Mouse (Mus musculus): ENCODE measurements around the gene Nemf. TPM values are rescaled to one million over a fixed set of nuclear protein-coding genes. Genes with fewer than 3 reads are reported as not detected.
"Not testable (repeated sequence)": the region's sequence is repeated elsewhere in the genome, so short reads cannot be mapped to it uniquely, and the experiment has no call there.

Nemf gene
- polyA plus RNA-seq, 1 experiment from 2014 or later: 79.3 TPM

DNA sequence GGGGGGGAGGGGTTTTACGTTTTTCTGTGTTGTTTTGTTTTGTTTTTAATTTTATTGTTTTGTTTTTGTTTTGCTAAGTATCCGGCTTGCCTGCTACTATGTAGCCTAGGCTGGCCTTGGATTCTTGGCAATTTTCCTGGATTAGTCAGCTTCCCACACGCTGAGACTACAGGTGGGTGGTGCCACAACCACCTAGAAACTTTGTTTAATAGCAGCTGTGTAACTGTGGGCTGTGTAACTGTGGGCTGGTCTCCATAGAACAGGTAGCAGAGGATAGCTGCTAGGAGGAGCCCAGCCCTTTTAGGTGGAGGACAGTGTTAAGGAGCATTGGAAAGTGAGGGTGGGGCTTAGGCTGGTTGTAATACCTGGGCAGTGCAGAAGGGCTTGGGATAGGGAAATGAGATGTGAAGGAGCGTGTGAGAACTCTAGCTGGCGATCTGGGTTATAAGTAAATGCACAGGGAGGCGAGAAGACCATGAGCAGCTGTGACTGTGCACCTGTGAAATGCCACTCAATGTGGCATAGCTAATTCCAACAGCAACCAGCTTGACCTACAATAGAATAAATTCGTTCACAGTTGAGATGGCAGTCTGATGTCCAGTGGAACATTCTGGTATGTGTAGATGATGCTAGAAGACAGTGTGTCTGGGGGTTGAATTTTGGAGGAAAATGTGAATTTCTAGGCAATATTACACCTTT, 33.2 kb upstream of the Nemf start:
- Histone ChIP-seq H3K4me3 (ENCODE audit: low read depth, low read length) (no peak overlapping the region), H3K27ac (ENCODE audit: low read depth) (no peak overlapping the region), H3K36me3 (ENCODE audit: insufficient read depth) (no peaks in the 10 kb centered on the region), H3K9ac (no peak overlapping the region), H3K9me3 (ENCODE audit: low read depth, low read length) (no peaks in the 10 kb centered on the region), H3K4me2 (no peak overlapping the region), H3K4me1 (ENCODE audit: insufficient read depth) (no peaks in the 10 kb centered on the region), H3K27me3 (ENCODE audit: insufficient read depth, low read length) (no peaks in the 10 kb centered on the region)
- no peak for TF ChIP-seq CTCF (IDR thresholded peaks at IDR 0.05; ENCODE audit: low read depth)
- 75% methylated on average over 7 of the region's 7 CpGs for WGBS
- ATAC-seq (ENCODE audit: insufficient read depth) (no peak), DNase-seq (no peak)

DNA sequence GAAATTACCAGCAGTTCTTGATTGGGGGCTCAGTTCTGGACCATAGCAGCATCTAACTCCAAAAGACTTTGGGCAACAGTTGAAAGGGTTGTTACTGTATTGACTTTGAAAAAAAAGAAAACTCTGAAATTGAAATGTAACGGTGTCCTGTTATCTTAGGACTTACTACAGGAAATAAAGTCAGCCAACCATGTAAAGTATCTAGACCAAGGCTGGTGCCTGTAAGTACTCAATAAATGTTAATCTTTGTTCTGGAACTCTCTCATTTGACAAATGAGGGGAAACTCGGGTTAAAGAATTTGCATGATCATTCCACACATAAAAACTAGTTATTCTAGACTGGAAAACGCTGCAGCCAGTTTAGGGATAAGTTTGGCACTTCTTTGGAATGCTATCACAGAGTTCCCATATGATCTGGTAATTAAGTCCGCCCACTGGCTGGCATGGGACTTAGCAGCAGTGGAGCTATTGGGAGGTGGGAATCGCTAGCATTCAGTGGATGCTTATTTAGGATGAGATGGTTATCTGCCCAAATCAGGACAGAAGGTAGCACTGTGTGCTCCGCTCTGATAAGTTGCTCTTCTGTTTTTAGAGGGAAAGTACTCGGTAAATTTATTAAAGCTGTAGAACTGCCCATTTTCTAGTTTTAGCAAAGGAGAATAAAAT, 32.4 kb upstream of the Nemf start:
- H3K4me1 ChIP-seq (ENCODE audit: insufficient read depth): no peaks in the 10 kb centered on the region
- H3K4me3 ChIP-seq (ENCODE audit: low read depth, low read length): no peak overlapping the region
- ATAC-seq (ENCODE audit: insufficient read depth) (no peak), DNase-seq (no peak)
- H3K9ac ChIP-seq: no peak overlapping the region
- no peak for TF ChIP-seq CTCF (IDR thresholded peaks at IDR 0.05; ENCODE audit: low read depth)
- no peak overlapping the region for H3K27ac ChIP-seq (ENCODE audit: low read depth)
- no peaks in the 10 kb centered on the region for H3K27me3 ChIP-seq (ENCODE audit: insufficient read depth, low read length)
- no peaks in the 10 kb centered on the region for H3K36me3 ChIP-seq (ENCODE audit: insufficient read depth)
- H3K4me2 ChIP-seq: no peak overlapping the region
- no peaks in the 10 kb centered on the region for H3K9me3 ChIP-seq (ENCODE audit: low read depth, low read length)
- WGBS: 58% methylated on average over 7 of the region's 7 CpGs

DNA sequence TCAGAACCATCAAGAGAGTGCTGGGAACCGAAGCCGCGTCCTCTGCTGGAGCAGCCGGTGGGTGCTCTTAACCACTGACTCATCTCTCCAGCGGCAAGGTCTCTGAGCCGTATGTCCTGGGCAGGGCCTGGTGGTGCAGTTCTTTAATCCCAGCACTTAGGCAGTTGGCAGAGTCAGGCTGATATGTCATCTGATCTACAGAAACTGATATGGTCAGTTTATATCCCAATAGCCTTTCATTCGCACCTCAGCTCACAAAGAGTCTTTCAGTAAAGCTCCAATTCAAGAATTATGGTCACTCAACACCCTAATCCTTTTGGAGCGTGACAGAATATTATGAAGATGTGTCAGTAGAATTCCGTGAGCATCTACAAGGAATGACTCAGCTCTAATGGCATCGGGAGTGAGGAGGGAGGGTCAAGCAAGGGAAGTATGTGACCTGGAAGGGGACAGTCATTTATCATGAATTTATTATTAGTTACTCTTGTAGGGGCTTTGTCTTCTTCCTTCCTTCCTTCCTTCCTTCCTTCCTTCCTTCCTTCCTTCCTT, 31.4 kb upstream of the Nemf start:
- DNase-seq: no peak
- no peaks in the 10 kb centered on the region for H3K36me3 ChIP-seq (ENCODE audit: insufficient read depth)
- no peak overlapping the region for H3K9ac ChIP-seq
- no peaks in the 10 kb centered on the region for H3K9me3 ChIP-seq (ENCODE audit: low read depth, low read length)
- ATAC-seq (ENCODE audit: insufficient read depth): no peak
- 87% methylated on average over 10 of the region's 10 CpGs for WGBS
- no peak overlapping the region for H3K27ac ChIP-seq (ENCODE audit: low read depth)
- no peak overlapping the region for H3K4me2 ChIP-seq
- no peak for TF ChIP-seq CTCF (IDR thresholded peaks at IDR 0.05; ENCODE audit: low read depth)
- no peak overlapping the region for H3K4me3 ChIP-seq (ENCODE audit: low read depth, low read length)
- H3K4me1 ChIP-seq (ENCODE audit: insufficient read depth): no peaks in the 10 kb centered on the region
- no peaks in the 10 kb centered on the region for H3K27me3 ChIP-seq (ENCODE audit: insufficient read depth, low read length)

DNA sequence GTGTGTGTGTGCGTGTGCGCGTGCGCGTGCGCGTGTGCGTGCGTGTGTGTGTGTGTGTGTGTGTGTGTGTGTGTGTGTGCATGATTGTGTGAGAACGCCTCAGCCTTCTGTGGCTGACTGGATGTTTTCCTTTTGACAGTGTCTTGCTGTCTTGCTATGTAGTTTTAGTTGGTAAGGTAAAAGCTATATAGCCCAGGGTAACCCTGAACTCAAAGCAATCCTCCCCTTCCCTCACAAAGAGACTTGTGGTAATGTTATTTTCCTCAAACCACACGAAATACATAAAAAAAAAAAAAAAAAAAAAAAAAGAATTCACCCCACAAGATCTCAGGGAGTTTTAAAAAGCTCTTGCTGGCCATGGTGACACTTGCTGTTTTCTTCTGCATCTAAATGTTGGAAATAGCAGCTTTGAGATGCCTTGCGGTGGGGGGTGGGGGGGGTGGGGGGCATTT, 29.3 kb upstream of the Nemf start:
- WGBS: 88% methylated on average over 12 of the region's 12 CpGs
- H3K36me3 ChIP-seq (ENCODE audit: insufficient read depth); ATAC-seq (ENCODE audit: insufficient read depth); H3K9ac ChIP-seq; DNase-seq; H3K27me3 ChIP-seq (ENCODE audit: insufficient read depth, low read length); H3K4me1 ChIP-seq (ENCODE audit: insufficient read depth); H3K4me3 ChIP-seq (ENCODE audit: low read depth, low read length); H3K9me3 ChIP-seq (ENCODE audit: low read depth, low read length); H3K4me2 ChIP-seq; H3K27ac ChIP-seq (ENCODE audit: low read depth): not testable (repeated sequence)

DNA sequence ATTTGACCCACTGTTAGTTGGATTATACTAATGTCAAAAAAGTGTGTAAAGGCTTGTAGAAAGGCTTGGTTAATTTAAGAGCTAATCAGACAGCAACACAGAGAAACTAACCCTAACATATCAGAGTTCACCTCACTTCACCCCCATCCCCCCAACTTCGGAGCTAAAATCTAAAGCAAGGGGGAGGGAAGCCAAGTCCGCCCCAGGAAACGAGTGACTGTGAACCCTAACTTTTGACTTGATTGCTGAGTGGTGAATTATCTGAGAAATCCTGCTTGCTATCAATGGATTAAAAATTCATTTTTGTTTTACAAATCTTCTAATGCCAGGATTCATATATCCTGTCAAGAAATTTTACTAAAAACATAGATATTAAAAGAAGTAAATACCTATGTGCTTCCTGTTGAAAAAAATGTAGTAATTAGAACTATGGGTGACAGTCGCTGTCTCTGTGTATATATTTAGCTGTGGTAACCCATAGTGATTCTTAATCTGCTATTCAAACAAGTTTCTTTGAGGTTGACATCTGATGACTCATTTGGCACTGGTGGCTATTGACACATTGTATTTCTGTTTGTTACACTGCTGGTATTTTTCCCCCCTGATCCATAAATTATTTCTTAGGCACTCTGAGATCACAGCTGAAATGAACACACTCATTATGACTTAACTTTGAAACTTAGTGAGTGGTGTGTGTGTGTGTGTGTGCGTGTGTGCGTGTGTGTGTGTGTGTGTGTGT, 28.7 kb upstream of the Nemf start:
- no peak overlapping the region for H3K27ac ChIP-seq (ENCODE audit: low read depth)
- WGBS: 70% methylated on average over 6 of the region's 6 CpGs
- no peak for DNase-seq

DNA sequence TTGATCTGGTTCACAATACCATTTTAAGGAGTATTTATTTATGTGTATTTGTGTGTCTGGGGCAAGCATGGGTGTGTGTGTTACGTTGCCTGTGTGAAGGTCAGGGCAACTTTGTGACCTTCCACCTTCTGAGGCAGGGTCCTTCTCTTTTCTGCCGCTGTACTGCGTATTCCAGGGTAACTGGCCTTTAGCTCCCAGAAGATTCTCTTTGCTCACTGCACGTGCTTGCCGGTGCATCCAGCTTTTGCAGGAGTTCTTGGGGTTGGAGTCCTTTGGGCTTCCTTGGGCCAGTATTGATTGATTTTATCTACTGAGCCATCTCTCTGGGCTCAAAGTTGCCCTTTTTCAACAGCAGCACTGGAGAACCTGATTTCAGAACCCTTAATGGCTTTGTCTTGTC, 27.6 kb upstream of the Nemf start:
- DNase-seq: no peak
- no peak for TF ChIP-seq CTCF (IDR thresholded peaks at IDR 0.05; ENCODE audit: low read depth)
- H3K4me1 ChIP-seq (ENCODE audit: insufficient read depth): no peaks in the 10 kb centered on the region
- H3K9ac ChIP-seq: no peak overlapping the region
- H3K9me3 ChIP-seq (ENCODE audit: low read depth, low read length): no peaks in the 10 kb centered on the region
- 83% methylated on average over 5 of the region's 5 CpGs for WGBS
- no peaks in the 10 kb centered on the region for H3K36me3 ChIP-seq (ENCODE audit: insufficient read depth)
- no peak overlapping the region for H3K4me3 ChIP-seq (ENCODE audit: low read depth, low read length)
- no peak for ATAC-seq (ENCODE audit: insufficient read depth)
- no peak overlapping the region for H3K4me2 ChIP-seq
- H3K27ac ChIP-seq (ENCODE audit: low read depth): no peak overlapping the region
- no peaks in the 10 kb centered on the region for H3K27me3 ChIP-seq (ENCODE audit: insufficient read depth, low read length)

More for the DNA sequence above, 28.7 kb upstream of the Nemf start:
- Histone ChIP-seq H3K4me3 (ENCODE audit: low read depth, low read length) (no peak overlapping the region), H3K9me3 (ENCODE audit: low read depth, low read length) (no peaks in the 10 kb centered on the region), H3K9ac (no peak overlapping the region), H3K27me3 (ENCODE audit: insufficient read depth, low read length) (no peaks in the 10 kb centered on the region), H3K4me2 (no peak overlapping the region), H3K4me1 (ENCODE audit: insufficient read depth) (no peaks in the 10 kb centered on the region), H3K36me3 (ENCODE audit: insufficient read depth) (no peaks in the 10 kb centered on the region)
- no peak for ATAC-seq (ENCODE audit: insufficient read depth)
- no peak for TF ChIP-seq CTCF (IDR thresholded peaks at IDR 0.05; ENCODE audit: low read depth)

DNA sequence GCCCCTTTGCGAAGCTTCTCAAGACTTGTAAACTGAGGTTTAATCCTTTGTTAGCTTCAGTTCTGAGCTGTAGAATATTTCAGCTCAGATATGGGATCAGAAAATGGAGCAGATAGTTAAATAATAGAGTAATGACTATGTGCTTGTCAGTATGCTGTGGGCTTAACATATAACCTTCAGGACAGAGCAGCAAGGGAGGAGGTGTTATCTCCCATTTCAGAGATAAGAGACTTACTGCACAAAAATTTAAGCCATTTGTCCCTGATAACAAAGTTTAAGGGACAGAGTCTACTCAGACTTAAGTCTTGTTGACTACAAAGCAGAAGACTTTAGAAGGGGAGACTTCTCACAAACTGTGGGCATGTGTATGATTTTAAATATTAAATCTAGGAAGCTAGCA, 25.9 kb upstream of the Nemf start:
- Histone ChIP-seq H3K27ac (ENCODE audit: low read depth) (no peak overlapping the region), H3K9ac (no peak overlapping the region), H3K27me3 (ENCODE audit: insufficient read depth, low read length) (no peaks in the 10 kb centered on the region), H3K4me3 (ENCODE audit: low read depth, low read length) (no peak overlapping the region), H3K36me3 (ENCODE audit: insufficient read depth) (peaks cover 16% of the 10 kb centered on the region), H3K4me1 (ENCODE audit: insufficient read depth) (no peaks in the 10 kb centered on the region), H3K4me2 (no peak overlapping the region), H3K9me3 (ENCODE audit: low read depth, low read length) (no peaks in the 10 kb centered on the region)
- 80% methylated on average over 1 of the region's 1 CpGs for WGBS
- ATAC-seq (ENCODE audit: insufficient read depth) (no peak), DNase-seq (no peak)
- no peak for TF ChIP-seq CTCF (IDR thresholded peaks at IDR 0.05; ENCODE audit: low read depth)

Measured in lung, embryonic 14.5 days (tissue).